Mouse (Mus musculus) embryo, embryonic 11.5 days (tissue): Measurements from ENCODE around the gene Calr3.

ENCODE experiments used
- DNase-seq: peaks from one replicate; pipeline ENCODE4 v3.0.0-alpha.2; 2012; ENCODE audit warnings: low read depth, low spot score

Gene Calr3

DNA sequence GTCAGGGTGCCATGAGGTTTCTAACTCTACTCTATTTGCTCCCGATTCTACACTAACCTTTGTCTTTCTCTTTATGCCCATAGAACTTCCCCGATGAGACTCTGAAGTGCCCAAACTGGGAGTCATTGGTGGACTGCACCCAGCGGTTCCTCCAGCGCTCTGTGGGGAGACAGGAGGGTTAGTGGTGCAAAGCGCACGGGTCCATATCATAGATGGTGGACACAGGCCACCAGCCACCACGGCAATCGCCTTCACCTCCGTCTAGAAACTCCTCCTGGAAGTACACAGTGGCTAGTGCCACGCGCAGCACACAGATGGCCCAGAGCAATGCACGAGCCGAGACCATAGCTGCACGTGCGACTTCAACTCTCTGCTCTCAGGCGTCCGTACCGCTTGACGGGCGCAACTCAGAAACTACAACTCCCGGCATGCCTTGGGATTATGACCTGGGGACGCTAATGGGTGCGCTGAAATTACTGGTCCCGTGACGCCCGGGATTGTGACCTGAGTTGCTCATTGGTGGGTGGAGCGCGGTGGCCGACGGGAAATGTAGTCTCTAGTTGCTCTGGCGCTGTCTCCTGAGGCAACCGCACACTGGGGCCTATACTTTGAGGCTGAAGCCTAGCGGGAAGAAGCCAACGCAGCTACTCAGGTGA lies at the start of gene Calr3, which contains the start of gene 1700030K09Rik:
Gene Calr3, minus strand, starts transcription at position 533 of the 656 bp plus-strand sequence.
Gene 1700030K09Rik, plus strand, starts transcription at position 543 of the 656 bp plus-strand sequence.
- DNase-seq = peak; percentile 95

DNA sequence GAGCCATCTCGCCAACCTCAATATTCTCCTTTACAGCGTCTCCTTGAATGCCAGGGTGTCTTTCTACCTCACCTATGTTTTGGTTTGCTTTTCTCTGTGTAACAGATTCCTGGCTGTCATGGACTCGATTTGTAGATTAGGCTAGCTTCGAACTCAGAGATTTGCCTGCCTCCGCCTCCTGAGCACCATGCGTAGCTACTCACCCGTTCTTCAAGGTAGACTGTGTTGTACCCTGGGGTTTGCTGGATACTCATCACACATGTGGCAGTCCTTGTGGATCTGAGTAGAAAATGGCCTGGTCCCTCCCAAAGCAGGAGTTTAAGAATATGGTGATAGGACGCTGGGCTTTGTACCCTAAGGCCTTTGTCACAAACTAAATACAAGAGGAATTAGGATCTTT lies 49.7 kb upstream of the Calr3 start:
- no peak for DNase-seq

DNA sequence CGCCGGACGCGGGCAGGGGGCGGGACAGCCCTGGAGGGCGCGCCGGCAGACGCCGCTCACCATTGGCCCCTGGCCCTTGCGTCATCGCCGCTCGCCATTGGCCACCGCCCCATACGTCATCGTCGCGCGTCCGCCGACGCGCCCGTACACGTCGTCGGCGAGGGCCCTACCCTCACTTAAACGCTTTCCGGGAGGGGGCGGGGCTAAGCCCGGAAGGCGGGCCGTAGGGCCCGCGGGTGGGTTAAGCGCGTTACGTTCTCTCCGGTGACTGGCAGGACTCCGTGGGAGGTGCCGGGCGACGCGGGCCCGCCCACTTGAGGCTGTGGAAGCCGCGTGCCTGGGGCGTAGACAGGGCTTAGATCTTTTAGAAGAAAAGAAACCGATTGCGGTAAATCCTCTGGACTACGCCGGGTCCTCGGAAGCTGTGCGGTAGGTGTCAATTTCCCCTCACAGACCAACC lies 49.0 kb upstream of the Calr3 start:
- peak; percentile 99 for DNase-seq

DNA sequence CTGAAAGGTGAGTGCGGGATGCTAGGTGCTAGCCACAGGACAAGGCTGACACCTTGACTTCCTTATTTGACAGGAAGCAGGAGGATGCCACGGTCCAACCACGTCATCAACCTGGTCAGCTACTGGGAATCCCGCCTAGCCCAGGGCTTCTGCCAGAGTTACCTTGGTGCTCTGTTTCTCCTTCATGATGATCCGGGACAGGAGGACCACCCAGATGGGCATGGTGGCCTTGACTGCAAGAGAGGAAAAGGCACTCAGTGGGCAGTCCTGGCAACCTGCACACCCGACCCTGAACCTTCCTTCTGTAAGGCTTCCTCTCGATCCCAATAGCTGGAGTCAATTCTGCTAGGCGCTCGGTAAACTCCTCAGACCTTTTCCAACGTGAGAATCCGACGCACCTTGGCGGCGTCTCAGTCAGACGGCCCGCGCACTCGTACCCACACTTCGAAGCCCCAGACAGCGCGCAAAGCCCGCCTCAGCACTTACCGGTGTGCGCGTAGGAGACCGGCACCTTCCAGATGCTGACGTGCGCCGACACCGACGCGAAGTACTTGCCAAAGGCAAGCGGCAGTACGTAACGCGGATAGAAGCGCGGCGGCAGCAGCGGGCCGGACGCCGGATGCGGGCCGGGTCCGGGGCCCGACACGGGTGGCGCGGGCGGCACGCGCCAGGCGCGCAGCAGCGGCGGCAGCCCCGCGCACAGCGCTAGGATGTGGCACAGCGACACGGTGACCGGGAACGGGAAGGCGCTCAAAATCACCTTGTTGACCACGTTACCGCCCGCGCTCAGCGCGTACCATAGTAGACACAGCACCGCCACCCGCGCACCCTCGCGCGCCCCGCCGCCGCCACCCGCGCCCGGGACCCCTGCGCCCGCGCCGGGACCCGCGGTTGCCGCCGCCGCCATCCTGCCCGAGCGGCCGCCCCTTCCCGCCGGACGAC lies 48.3 kb upstream of the Calr3 start, which contains the start of gene Slc35e1:
Gene Slc35e1, minus strand, starts transcription at position 935 of the 942 bp plus-strand sequence.
- no peak for DNase-seq

DNA sequence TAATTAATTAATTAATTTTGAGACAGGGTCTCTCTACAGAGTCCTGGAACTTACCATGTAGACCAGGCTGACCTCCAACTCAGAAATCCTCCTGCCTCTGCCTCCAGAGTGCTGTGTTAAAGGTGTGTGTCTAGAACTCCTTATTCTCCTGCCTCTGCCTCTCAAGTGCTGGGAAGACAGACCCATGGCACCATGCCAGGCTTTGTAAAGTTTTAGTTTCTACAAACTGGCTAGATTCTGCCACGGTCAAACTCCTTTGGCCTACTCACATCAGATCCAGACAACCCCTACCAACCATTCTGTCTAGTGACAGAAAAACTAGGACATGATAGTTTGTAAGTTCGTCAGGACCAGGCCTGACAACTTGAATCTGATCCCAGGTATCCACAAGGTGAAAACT lies 47.3 kb upstream of the Calr3 start:
- no peak for DNase-seq

DNA sequence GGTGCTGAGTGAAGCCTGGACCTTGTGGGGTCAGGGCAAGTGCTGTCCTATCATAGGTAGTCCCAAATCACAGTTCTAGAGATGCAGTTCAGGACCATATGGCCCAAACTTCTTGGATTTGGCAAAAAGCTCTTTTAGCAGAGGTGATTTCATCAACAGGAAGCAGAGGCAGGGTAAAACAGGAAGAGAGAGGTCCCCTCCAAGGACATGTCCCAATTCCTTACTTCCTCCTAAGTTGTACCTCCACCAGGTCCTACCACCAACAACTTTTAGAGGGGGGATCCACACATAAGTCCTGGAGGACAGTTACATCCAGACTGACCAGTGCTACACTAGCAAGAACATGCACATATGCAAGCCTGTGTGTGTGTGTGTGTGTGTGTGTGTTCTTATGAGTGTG lies 43.3 kb upstream of the Calr3 start:
- DNase-seq = no peak

DNA sequence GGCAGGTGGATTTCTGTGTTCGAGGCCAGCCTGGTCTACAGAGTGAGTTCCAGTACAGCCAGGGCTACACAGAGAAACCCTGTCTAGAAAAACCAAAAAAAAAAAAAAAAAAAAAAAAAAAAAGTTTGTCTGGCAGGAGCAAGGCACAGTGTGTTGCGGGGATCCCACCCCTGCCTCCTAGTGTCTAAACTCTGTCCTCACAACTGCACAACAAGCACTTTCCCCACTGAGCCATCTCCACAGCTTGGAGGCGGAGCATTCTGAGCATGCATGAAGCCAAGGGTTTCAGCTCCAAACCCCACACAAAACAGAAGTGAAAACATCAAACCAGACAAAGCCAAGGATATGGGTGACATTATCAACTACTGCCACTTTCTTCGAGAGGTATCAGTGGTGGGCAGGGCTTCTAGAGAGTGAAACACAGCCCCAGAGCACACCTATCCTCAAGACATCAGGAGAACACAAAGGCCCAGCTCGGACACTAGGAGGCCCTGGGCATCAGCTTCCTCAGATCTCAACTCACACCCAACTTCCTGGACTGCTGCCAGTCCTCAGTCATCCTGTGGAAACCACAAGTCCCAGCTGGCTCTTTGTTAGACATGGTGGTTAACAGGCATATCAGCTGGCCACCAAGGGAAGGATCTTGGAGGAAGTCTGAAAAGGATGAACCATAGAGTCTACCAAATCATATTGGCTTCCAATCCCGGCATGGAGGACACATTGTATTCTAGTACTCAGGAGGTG lies 42.0 kb upstream of the Calr3 start:
- DNase-seq = no peak

DNA sequence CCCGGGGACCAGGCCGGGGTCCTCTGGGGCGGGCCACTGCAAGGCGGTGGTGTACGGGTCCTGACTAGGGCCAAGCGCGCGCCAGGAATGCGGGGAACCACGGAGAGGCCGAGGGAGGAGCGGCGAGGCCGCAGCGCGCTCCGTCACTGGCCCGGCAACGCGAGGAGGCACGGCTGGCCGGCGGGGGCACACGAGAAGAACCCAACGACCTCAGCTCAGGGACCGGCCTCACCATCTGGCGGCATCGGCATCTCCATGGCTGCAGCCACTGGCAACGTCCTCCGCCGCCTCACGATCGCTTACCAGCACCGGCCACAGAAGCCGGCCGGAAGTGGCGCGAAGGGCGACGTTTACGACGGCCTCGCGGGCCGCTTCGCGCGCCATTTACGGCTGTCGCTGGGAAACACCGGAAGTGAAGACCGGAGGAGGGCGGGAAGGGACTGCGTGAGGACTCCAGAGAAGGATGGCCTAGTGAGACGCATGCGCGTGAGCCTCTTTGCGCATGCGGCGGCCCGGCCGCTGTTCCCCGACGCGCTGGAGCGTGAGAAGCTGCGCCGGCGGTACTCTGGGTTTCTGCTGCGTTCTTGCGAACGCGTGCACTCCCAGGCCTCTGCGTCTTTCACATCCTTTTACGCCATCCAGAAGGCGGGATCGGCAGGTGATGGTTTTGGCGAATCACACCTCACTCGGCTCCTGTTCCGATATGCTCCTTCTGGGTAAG lies 31.3 kb upstream of the Calr3 start, which contains the start of gene Cherp:
Gene Cherp, minus strand, starts transcription at position 401 of the 721 bp plus-strand sequence.
- peak; percentile 97 for DNase-seq

DNA sequence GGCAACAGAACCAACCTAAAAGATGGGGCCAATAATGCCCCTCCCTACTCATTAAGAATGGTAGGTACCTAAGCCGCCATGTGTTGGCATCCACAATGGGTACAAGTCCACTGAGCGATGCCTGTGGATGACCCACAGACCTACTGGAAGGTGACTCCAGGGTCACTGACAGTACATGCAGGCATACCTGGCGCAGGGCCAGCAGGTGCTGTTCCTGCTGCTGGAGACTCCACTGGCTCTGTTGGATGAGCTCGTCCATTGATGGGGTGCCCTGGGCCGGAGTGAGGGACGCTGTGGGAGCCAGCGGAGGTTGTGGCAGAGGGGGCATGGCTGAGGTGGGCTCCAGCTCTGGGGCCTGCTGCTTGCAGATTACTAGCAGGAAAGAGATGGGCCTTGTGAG lies 27.0 kb upstream of the Calr3 start:
- DNase-seq = no peak

DNA sequence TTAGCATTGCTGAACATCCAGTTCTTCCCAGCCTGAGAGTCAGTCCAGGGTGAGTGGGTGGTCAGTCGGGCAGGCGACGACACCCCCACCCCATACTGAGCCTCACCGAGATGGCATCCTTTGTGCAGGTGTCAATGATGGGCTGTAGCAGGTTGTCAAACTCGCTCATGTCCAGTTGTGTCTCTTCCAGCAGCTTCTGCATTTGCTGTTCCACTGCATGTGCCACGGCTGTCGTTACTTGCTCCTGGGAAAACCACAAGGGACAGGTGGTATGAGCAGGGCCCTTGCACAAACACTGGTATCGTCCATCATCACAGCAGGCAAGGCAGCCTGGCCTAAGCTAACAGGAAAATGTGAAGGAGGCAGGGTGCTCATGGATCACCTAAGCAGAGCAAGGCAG lies 26.3 kb upstream of the Calr3 start:
- no peak for DNase-seq

DNA sequence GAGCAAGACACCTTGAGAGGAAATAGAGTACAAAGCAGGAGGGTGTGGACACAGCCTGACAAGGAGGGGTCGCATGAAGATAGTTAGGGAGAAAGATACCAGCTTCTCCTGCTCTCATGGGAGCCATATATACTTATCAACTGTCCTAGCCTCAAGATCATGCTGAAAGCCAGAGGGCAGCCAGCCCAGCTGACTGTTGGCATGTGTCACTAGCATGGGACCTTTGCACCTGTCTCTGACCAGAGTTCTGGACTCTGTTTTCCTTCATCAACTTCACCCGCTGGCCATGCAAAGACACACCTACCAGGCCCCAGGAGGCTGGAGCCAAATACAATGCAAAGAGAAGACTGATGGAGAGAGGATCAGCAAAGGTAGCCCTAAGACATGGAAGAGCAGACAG lies 25.6 kb upstream of the Calr3 start:
- DNase-seq = no peak

DNA sequence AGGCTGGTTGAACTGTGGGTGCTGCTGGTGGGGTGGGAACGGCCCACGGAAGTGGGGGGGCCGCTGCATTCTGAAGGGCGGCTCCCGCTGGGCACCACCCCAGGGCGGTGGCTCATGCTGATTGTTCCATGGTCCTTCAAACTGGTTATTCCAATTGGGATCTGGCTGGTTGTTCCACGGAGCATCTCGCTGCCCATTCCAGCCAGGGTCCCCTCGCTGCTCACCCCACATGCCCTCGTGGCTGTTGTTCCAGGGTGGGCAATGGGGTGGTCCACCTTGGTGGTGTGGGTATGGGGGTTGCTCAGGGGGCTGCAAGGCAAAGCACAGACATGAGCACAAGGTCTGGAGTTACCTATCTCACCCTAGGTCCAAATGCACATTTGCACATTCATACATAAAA lies 20.5 kb upstream of the Calr3 start:
- no peak for DNase-seq

DNA sequence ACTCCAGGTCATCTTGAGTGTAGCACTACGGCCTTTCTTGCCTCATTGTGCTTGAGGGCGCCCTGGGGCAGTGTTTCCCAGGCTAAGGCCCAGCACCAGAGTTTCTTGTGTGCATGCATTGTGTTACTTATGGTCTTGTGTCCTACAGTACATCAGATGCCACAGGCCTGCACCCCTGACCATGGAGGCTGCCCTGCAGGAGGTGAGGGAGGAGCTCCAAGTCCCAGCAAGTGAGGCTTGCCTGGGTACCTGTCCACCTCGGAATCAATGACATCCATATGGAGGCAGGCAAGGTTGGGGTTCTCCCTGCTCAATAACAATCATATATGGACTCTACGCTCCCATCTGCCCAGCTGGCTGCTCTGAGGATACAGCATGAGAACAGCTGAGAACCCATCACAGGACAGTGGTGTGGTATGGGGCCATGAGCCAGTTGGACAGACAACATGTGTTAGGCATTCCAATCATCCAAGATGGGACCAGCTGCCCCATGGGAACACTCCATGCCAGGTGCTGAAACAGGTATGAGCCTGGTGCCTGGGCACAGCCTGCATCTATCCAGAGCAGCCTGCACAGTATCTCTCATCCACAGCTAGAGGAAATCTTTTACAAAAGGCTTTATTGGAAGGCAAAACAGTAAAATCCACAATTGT lies 16.3 kb upstream of the Calr3 start:
- no peak for DNase-seq

DNA sequence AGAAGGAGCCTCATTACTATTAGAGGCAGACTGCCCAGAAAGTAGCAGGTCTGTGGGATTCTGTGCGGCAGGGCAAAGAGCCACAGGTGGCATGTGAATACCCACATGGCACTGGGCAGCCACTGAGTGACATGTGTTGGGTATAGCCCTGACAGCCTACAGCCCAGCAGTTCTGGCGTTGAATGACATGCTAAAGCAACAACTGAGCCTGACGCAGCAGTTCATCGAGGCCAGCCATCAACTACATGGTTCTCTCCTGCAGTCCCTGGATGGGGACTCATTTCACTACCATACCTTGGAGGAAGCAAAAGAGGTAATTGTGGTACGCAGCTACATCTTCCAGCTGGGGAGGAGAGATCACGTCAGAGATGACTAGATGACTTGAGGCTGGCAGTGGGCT lies 14.8 kb upstream of the Calr3 start:
- no peak for DNase-seq

DNA sequence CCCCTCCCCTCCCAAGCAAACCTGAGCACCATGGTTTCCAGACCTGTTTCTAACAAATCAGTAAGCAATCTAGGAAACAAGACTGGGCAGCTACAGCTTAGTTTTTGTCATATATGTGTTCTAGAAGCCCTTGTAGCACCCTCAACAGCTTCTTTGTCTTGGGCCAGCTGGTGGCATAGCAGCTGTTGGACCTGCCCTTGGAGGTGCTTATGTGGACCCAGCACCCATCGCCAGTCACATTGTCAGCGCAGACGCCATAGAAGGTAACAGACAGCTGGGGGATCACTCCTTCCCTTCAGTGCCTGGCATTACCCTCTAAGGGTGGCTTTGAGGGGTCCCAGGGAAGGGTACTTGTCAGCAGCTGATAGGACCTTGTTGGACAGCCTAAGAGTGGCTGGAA lies 14.1 kb upstream of the Calr3 start:
- DNase-seq = no peak

DNA sequence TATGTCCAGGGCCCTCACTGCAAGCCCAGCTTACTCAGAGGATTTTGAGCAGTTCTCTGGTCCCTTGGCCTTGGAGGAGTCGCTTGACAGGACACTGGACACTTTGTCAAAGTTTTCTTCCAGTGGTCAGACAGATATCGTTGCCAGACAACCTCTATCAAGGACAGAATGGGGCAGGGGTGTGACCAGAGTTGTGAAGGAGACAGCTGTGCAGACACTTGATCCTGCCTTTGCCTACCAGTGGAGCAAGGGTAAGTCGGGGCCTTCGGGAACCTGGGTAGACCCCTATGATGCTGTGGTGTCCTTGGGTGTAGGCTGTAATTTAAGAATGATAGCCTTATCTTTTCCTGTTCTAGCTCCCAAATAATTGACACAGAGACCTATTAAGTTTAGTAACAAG lies 11.6 kb upstream of the Calr3 start:
- no peak for DNase-seq

DNA sequence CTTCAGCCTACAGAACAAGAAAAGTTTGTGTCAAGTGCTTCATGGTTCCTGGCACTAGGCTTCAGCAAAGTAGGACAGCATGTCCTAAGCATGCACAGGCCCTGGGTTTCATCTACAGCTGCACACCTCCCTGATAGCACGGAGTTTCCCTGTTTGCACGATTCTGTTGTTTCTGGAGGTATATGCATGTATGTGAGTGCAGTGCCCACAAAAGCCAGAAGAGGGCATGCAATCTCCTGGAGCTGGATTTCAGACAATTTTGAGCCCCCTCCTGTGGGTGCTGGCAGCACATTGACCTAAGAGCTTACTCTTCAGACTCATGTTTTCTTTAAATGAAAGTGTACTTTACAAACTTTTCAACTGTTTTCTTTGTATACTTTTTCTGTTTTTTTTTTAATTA lies 10.2 kb upstream of the Calr3 start:
- no peak for DNase-seq

DNA sequence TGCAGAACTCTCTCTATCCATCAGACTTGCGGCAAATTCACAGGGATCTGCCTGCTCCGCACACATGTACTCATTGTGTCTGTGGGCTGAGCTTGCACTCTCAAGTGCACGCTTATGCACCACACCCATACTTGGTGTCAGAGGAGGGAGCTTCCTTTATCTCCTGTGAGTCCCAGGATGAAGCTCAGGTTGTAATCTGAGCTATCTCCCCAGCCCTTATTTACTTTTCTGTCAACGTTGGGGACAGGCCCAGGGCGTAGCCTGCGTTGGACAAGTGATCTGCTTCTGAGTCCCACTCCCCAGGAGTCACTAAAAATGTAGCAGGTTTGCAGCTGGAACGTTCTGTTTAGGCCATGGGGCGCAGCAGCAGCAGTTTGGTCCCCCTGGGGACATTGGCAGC lies 7.8 kb upstream of the Calr3 start:
- no peak for DNase-seq

DNA sequence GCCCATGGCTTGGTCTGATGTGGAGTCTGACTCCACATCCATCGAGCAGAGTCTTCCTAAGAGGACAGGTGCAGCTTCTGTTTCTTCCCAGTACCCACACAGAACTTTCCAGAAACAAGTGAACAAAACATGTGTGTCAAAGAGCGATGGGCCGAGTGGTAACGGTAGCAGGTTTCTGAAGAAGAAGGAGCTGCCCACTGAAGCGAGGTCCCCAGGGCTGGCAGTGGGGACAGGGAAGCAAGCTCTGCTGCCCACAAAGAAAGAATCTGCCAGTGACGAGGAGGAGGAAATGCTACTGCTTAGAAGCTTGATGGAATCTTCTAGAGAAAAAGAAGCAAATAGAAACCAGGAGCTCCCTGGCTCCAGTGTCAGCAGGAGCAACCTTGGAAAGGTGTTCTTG lies 1.4 kb upstream of the Calr3 start:
- no peak for DNase-seq

DNA sequence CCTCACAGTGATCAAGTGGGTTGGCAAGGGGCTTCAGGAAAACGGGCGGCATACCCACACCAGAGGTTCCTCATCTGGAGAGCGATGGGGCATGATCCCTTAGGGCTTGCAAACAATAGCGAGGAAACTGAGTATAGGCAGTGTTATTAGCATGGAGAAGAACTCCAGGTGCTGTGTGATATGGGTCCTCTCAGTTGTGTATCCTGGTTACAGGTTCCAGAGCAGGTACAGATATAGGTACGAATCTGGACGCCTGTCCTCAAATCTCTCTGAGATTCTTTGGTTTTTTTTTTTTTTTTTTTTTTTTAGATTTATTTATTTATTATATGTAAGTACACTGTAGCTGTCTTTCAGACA lies 302 bp upstream of the Calr3 start:
- DNase-seq = no peak
